Mouse (Mus musculus) MEL (cell line): Measurements from ENCODE around the gene Capn8.

ENCODE experiments used
- CHD2 ChIP-seq: IDR thresholded peaks from 2 replicates; pipeline ENCODE4 v1.6.1; 2011; ENCODE audit warnings: low read length, improper control_type of control experiment
- ELF1 ChIP-seq: IDR thresholded peaks from 2 replicates; pipeline ENCODE4 v1.6.1; 2014; ENCODE audit warnings: low read depth, mild to moderate bottlenecking, inconsistent platforms, low read length, improper control_type of control experiment, moderate library complexity
- GATA1 ChIP-seq: IDR thresholded peaks from 2 replicates; pipeline ENCODE4 v1.6.1; 2011; ENCODE audit warnings: low read depth, low read length, improper control_type of control experiment
- MYC ChIP-seq: IDR thresholded peaks from 2 replicates; pipeline ENCODE4 v1.6.1; 2011; ENCODE audit warnings: low read depth, mild to moderate bottlenecking, low read length, improper control_type of control experiment, moderate library complexity
- POLR2A ChIP-seq, 2 experiments: IDR thresholded peaks; 2 replicates each; pipeline ENCODE4 v1.6.1; 2011 to 2012; ENCODE audit warnings: low read length in 2 of 2, mild to moderate bottlenecking in 2 of 2, control low read depth in 1 of 2, improper control_type of control experiment in 1 of 2, low read depth in 1 of 2, moderate library complexity in 1 of 2; ENCODE audit not compliant: control insufficient read depth in 1 of 2, insufficient read depth in 1 of 2, poor library complexity in 1 of 2
- RCOR1 ChIP-seq: IDR thresholded peaks from 2 replicates; pipeline ENCODE4 v1.6.1; 2012; ENCODE audit warnings: low read depth, mild to moderate bottlenecking, inconsistent platforms, low read length, improper control_type of control experiment
- ZKSCAN1 ChIP-seq: IDR thresholded peaks from 2 replicates; pipeline ENCODE4 v1.6.1; 2012; ENCODE audit warnings: low read depth, mild to moderate bottlenecking, inconsistent platforms, low read length, improper control_type of control experiment, moderate library complexity

GRCm38 (mm10) chr1:182646796-182647195 lies 82.0 kb downstream of the Capn8 start:
- TF ChIP-seq CHD2: no peak
- TF ChIP-seq GATA1: no peak
- TF ChIP-seq POLR2A (IDR thresholded peaks at IDR 0.05; ENCODE audit: control insufficient read depth in 1 of 2, insufficient read depth in 1 of 2, low read depth in 1 of 2, low read length in 2 of 2, poor library complexity in 1 of 2): no peak
- no peak for TF ChIP-seq ZKSCAN1
- no peak for TF ChIP-seq MYC
- TF ChIP-seq RCOR1: no peak
- no peak for TF ChIP-seq ELF1
